9 mouse cellular contexts compared by ENCODE assay signal in genomic region chr7:90843345-90844293, GRCm38 (mm10).
DNase-seq lines count a peak whose midpoint lies in the region; ATAC-seq and TF ChIP-seq lines count a peak whose summit lies in the region.
"Had no signal": no experiment of that assay in that cellular context is flagged by ENCODE, and none has a peak within 500 bp of the region (broad histone marks: within the 10 kb centered on the region; RNA-seq: fewer than 3 reads in every experiment).

No protein-coding gene starts in this region.

- ATAC-seq in forebrain, embryonic 12.5 days (ENCODE audit: low FRiP score) = peak; percentile 86
- ATAC-seq in midbrain, embryonic 13.5 days = peak; percentile 93
- ATAC-seq in inflammation-experienced regulatory T-cells, adult 6 months = no peak
- ATAC-seq in stomach, postnatal 0 days (ENCODE audit: low FRiP score, low TSS enrichment) = no peak

- WGBS in forebrain, embryonic 12.5 days = 52% methylated on average over 5 of the region's 5 CpGs
- 51% methylated on average over 5 of the region's 5 CpGs for WGBS in midbrain, embryonic 13.5 days
- 62% methylated on average over 5 of the region's 5 CpGs for WGBS in stomach, postnatal 0 days

- H3K27ac ChIP-seq in forebrain, embryonic 12.5 days = no peak overlapping the region
- peak overlapping the region; percentile 53; the same call in 1 of the 2 replicates for H3K27ac ChIP-seq in midbrain, embryonic 13.5 days
- H3K27ac ChIP-seq in stomach, postnatal 0 days (replicated peaks) = no peak overlapping the region
- H3K27ac ChIP-seq: limb, embryonic 13.5 days had no signal

- peak; percentile 25; the same call in 1 of the 2 replicates for TF ChIP-seq CTCF in E14TG2a.4 (conservative IDR thresholded peaks at IDR 0.05; ENCODE audit: low read length)
- TF ChIP-seq CTCF in stomach, postnatal 0 days (IDR thresholded peaks at IDR 0.05; ENCODE audit: low read depth) = no peak

- H3K4me1 ChIP-seq in E14TG2a.4 (replicated peaks; ENCODE audit: low read depth, low read length) = no peaks in the 10 kb centered on the region
- H3K4me1 ChIP-seq in forebrain, embryonic 12.5 days = peaks cover 10% of the 10 kb centered on the region; the same call in 1 of the 2 replicates
- peaks cover 10% of the 10 kb centered on the region for H3K4me1 ChIP-seq in midbrain, embryonic 13.5 days (replicated peaks)
- H3K4me1 ChIP-seq in stomach, postnatal 0 days (replicated peaks; ENCODE audit: control insufficient read depth, insufficient read depth) = no peaks in the 10 kb centered on the region
- H3K4me1 ChIP-seq: limb, embryonic 13.5 days had no signal

- no peak overlapping the region for H3K4me2 ChIP-seq in forebrain, embryonic 12.5 days
- no peak overlapping the region for H3K4me2 ChIP-seq in midbrain, embryonic 13.5 days (replicated peaks)
- no peak overlapping the region for H3K4me2 ChIP-seq in stomach, postnatal 0 days (replicated peaks; ENCODE audit: low read depth)
- H3K4me2 ChIP-seq: limb, embryonic 13.5 days had no signal

- H3K36me3 ChIP-seq in E14TG2a.4 (ENCODE audit: insufficient read depth, low read length) = no peaks in the 10 kb centered on the region
- H3K36me3 ChIP-seq in forebrain, embryonic 12.5 days (replicated peaks) = no peaks in the 10 kb centered on the region
- H3K36me3 ChIP-seq in midbrain, embryonic 13.5 days = no peaks in the 10 kb centered on the region
- no peaks in the 10 kb centered on the region for H3K36me3 ChIP-seq in stomach, postnatal 0 days (ENCODE audit: control insufficient read depth, insufficient read depth, low read length)
- H3K36me3 ChIP-seq: limb, embryonic 13.5 days had no signal

- TF ChIP-seq EP300 in stomach, postnatal 0 days (optimal IDR thresholded peaks at IDR 0.05) = no peak

- H3K27me3 ChIP-seq in E14TG2a.4 (ENCODE audit: insufficient read depth, low read length) = no peaks in the 10 kb centered on the region
- H3K27me3 ChIP-seq in forebrain, embryonic 12.5 days = no peaks in the 10 kb centered on the region
- no peaks in the 10 kb centered on the region for H3K27me3 ChIP-seq in midbrain, embryonic 13.5 days
- no peaks in the 10 kb centered on the region for H3K27me3 ChIP-seq in stomach, postnatal 0 days (ENCODE audit: control insufficient read depth, insufficient read depth, low read length)
- H3K27me3 ChIP-seq: limb, embryonic 13.5 days had no signal

- peak; percentile 78 for DNase-seq in brain, adult 2 months (ENCODE audit: low read depth, low spot score)
- DNase-seq in lung, postnatal 14 days = no peak
- DNase-seq in stomach, postnatal 0 days (ENCODE audit: low spot score) = no peak
- DNase-seq: gastrocnemius, postnatal 36 days had no signal

- H3K9ac ChIP-seq in forebrain, embryonic 12.5 days = no peak overlapping the region
- no peak overlapping the region for H3K9ac ChIP-seq in midbrain, embryonic 13.5 days (replicated peaks)
- no peak overlapping the region for H3K9ac ChIP-seq in stomach, postnatal 0 days (ENCODE audit: low read length)
- H3K9ac ChIP-seq: limb, embryonic 13.5 days had no signal

- H3K4me3 ChIP-seq in E14TG2a.4 (replicated peaks; ENCODE audit: low read length) = no peak overlapping the region
- H3K4me3 ChIP-seq in forebrain, embryonic 12.5 days (replicated peaks) = no peak overlapping the region
- H3K4me3 ChIP-seq in midbrain, embryonic 13.5 days (replicated peaks) = no peak overlapping the region
- H3K4me3 ChIP-seq in stomach, postnatal 0 days (ENCODE audit: low read depth, low read length) = no peak overlapping the region
- H3K4me3 ChIP-seq: limb, embryonic 13.5 days had no signal

- H3K9me3 ChIP-seq in E14TG2a.4 (ENCODE audit: low read length) = no peaks in the 10 kb centered on the region
- no peaks in the 10 kb centered on the region for H3K9me3 ChIP-seq in forebrain, embryonic 12.5 days
- no peaks in the 10 kb centered on the region for H3K9me3 ChIP-seq in midbrain, embryonic 13.5 days
- no peaks in the 10 kb centered on the region for H3K9me3 ChIP-seq in stomach, postnatal 0 days (ENCODE audit: control insufficient read depth, low read length)
- H3K9me3 ChIP-seq: limb, embryonic 13.5 days had no signal

Comparison
In these comparisons a context has a peak if more than half of its experiments do, and no peak if none do; other contexts are left out.
1. ATAC-seq: peak in forebrain, embryonic 12.5 days (single experiment) and midbrain, embryonic 13.5 days (single experiment); none in inflammation-experienced regulatory T-cells, adult 6 months (single experiment) and stomach, postnatal 0 days (single experiment).